Mouse (Mus musculus) urinary bladder, postnatal 25 days (tissue): Measurements from ENCODE around the gene Ptpre.
A peak's percentile ranks its signal among the peaks of the same experiment; 100 is the strongest.
"Not testable (repeated sequence)": the region's sequence is repeated elsewhere in the genome, so short reads cannot be mapped to it uniquely, and the experiment has no call there.

Experiments
- DNase-seq: peaks from one replicate; pipeline ENCODE4 v3.0.0; 2022; ENCODE audit warnings: low spot score

The Ptpre gene

GRCm38 (mm10) chr7:135605002-135605803, 67.9 kb downstream of the Ptpre start:
- DNase-seq, result no peak

- DNase-seq, result no peak
Measured at GRCm38 (mm10) chr7:135605804-135606072, 68.5 kb downstream of the Ptpre start.

GRCm38 (mm10) chr7:135608208-135608607, 70.9 kb downstream of the Ptpre start:
- no peak for DNase-seq

GRCm38 (mm10) chr7:135609028-135609427, 71.7 kb downstream of the Ptpre start:
- no peak for DNase-seq

- no peak for DNase-seq
Measured at GRCm38 (mm10) chr7:135609655-135610054, 72.4 kb downstream of the Ptpre start.

GRCm38 (mm10) chr7:135612276-135612675, 75.0 kb downstream of the Ptpre start:
- DNase-seq, result no peak

GRCm38 (mm10) chr7:135612801-135613200, 75.5 kb downstream of the Ptpre start:
- DNase-seq, result no peak

- DNase-seq, result no peak
Measured at GRCm38 (mm10) chr7:135613380-135613779, 76.1 kb downstream of the Ptpre start.

GRCm38 (mm10) chr7:135614892-135615291, 77.6 kb downstream of the Ptpre start:
- no peak for DNase-seq

- DNase-seq, result not testable (repeated sequence)
Measured at GRCm38 (mm10) chr7:135616479-135616878, 79.2 kb downstream of the Ptpre start.

- DNase-seq, result no peak
Measured at GRCm38 (mm10) chr7:135617776-135618175, 80.5 kb downstream of the Ptpre start.

GRCm38 (mm10) chr7:135621649-135622048, 84.4 kb downstream of the Ptpre start:
- no peak for DNase-seq

- DNase-seq, result no peak
Measured at GRCm38 (mm10) chr7:135622241-135622640, 85.0 kb downstream of the Ptpre start.

- no peak for DNase-seq
Measured at GRCm38 (mm10) chr7:135624854-135625253, 87.6 kb downstream of the Ptpre start.

GRCm38 (mm10) chr7:135628363-135628762, 91.1 kb downstream of the Ptpre start:
- no peak for DNase-seq

GRCm38 (mm10) chr7:135629019-135629418, 91.7 kb downstream of the Ptpre start:
- no peak for DNase-seq

GRCm38 (mm10) chr7:135631776-135632552, 94.7 kb downstream of the Ptpre start:
- peak; percentile 68 for DNase-seq

- no peak for DNase-seq
Measured at GRCm38 (mm10) chr7:135632716-135633258, 95.5 kb downstream of the Ptpre start.

- DNase-seq, result no peak
Measured at GRCm38 (mm10) chr7:135634851-135635624, 97.8 kb downstream of the Ptpre start.

- DNase-seq, result no peak
Measured at GRCm38 (mm10) chr7:135637406-135637980, 100.2 kb downstream of the Ptpre start.

- no peak for DNase-seq
Measured at GRCm38 (mm10) chr7:135639361-135639760, 102.1 kb downstream of the Ptpre start.
